Mouse (Mus musculus) testis, postnatal 10 days (tissue): Measurements from ENCODE around the gene Crim1.

Experiments
- DNase-seq: peaks from one replicate; pipeline ENCODE4 v3.0.0; 2021; ENCODE audit warnings: low spot score

Gene Crim1

GRCm38 (mm10) chr17:78199626-78200560 lies at the start of gene Crim1:
Crim1 (plus strand) TSS chr17:78200248.
- peak; percentile 85 for DNase-seq

- no peak for DNase-seq
Measured at GRCm38 (mm10) chr17:78151479-78152282, 48.4 kb upstream of the Crim1 start.

- DNase-seq = peak; percentile 54
Measured at GRCm38 (mm10) chr17:78163278-78163677, 36.8 kb upstream of the Crim1 start.

- no peak for DNase-seq
Measured at GRCm38 (mm10) chr17:78163724-78164236, 36.3 kb upstream of the Crim1 start.

- DNase-seq = no peak
Measured at GRCm38 (mm10) chr17:78165855-78166254, 34.2 kb upstream of the Crim1 start.

- no peak for DNase-seq
Measured at GRCm38 (mm10) chr17:78166566-78166965, 33.5 kb upstream of the Crim1 start.

GRCm38 (mm10) chr17:78172371-78172770 lies 27.7 kb upstream of the Crim1 start:
- DNase-seq = no peak

- DNase-seq = no peak
Measured at GRCm38 (mm10) chr17:78180766-78181165, 19.3 kb upstream of the Crim1 start.

- no peak for DNase-seq
Measured at GRCm38 (mm10) chr17:78196184-78196583, 3.9 kb upstream of the Crim1 start.

- DNase-seq = peak; percentile 73
Measured at GRCm38 (mm10) chr17:78197111-78197510, 2.9 kb upstream of the Crim1 start.

GRCm38 (mm10) chr17:78198140-78198539 lies 1.9 kb upstream of the Crim1 start:
- DNase-seq = no peak

GRCm38 (mm10) chr17:78198820-78199219 lies 1.2 kb upstream of the Crim1 start:
- DNase-seq = no peak

GRCm38 (mm10) chr17:78199231-78199625 lies 820 bp upstream of the Crim1 start:
- DNase-seq = no peak

GRCm38 (mm10) chr17:78200561-78201220 lies 643 bp downstream of the Crim1 start:
- peak; percentile 71 for DNase-seq

- peak; percentile 57 for DNase-seq
Measured at GRCm38 (mm10) chr17:78201221-78202058, 1.4 kb downstream of the Crim1 start.

GRCm38 (mm10) chr17:78202221-78202620 lies 2.2 kb downstream of the Crim1 start:
- peak; percentile 32 for DNase-seq

- DNase-seq = no peak
Measured at GRCm38 (mm10) chr17:78202756-78203155, 2.7 kb downstream of the Crim1 start.

GRCm38 (mm10) chr17:78203478-78203877 lies 3.4 kb downstream of the Crim1 start:
- DNase-seq = no peak

- peak; percentile 70 for DNase-seq
Measured at GRCm38 (mm10) chr17:78206421-78206820, 6.4 kb downstream of the Crim1 start.

- peak; percentile 29 for DNase-seq
Measured at GRCm38 (mm10) chr17:78207246-78207645, 7.2 kb downstream of the Crim1 start.

GRCm38 (mm10) chr17:78208805-78209204 lies 8.8 kb downstream of the Crim1 start:
- no peak for DNase-seq
